Mouse (Mus musculus) liver, embryonic 11.5 days (tissue): ENCODE data around the gene Snx20. TPM values are rescaled to one million over a fixed set of nuclear protein-coding genes. Genes with fewer than 3 reads are reported as not detected.

ENCODE experiments used
- ATAC-seq: fragments of 200-750 bp; cut with Nextera tagmentation; replicated peaks from 2 replicates; pipeline ENCODE4 v1.8.0; 2017; ENCODE audit warnings: moderate number of reproducible peaks, mild to moderate bottlenecking, moderate TSS enrichment, moderate library complexity; ENCODE audit not compliant: low FRiP score
- DNase-seq: peaks from one replicate; pipeline ENCODE4 v3.0.0-alpha.2; 2017; ENCODE audit warnings: low spot score
- H3K27ac ChIP-seq: fragments of 300-500 bp; sonication (generic); 2 replicates; pipeline ENCODE4 v1.5.1; 2014; ENCODE audit warnings: mild to moderate bottlenecking, low read depth, low read length, control low read depth
- H3K27me3 ChIP-seq: fragments of 300-500 bp; sonication (generic); replicated peaks from 2 replicates; pipeline ENCODE4 v1.6.1; 2014; ENCODE audit warnings: low read length, mixed read lengths; ENCODE audit not compliant: control insufficient read depth, insufficient read depth
- H3K36me3 ChIP-seq: fragments of 300-500 bp; sonication (generic); 2 replicates; pipeline ENCODE4 v1.6.1; 2014; ENCODE audit warnings: mild to moderate bottlenecking, low read length, moderate library complexity, mixed read lengths; ENCODE audit not compliant: control insufficient read depth, insufficient read depth
- H3K4me1 ChIP-seq: fragments of 300-500 bp; sonication (generic); replicated peaks from 2 replicates; pipeline ENCODE4 v1.6.1; 2014; ENCODE audit warnings: low read length, mixed read lengths; ENCODE audit not compliant: control insufficient read depth, insufficient read depth
- H3K4me2 ChIP-seq: fragments of 300-500 bp; sonication (generic); 2 replicates; pipeline ENCODE4 v1.6.1; 2014; ENCODE audit warnings: mild to moderate bottlenecking, control low read depth, moderate library complexity
- H3K4me3 ChIP-seq: fragments of 300-500 bp; sonication (generic); 2 replicates; pipeline ENCODE4 v1.5.1; 2014; ENCODE audit warnings: low read depth, low read length, control low read depth
- H3K9ac ChIP-seq: fragments of 300-500 bp; sonication (generic); 2 replicates; pipeline ENCODE4 v1.6.1; 2014; ENCODE audit warnings: low read depth, low read length, control low read depth
- H3K9me3 ChIP-seq: fragments of 300-500 bp; sonication (generic); 2 replicates; pipeline ENCODE4 v1.6.1; 2016; ENCODE audit warnings: low read length, inconsistent platforms, mixed read lengths; ENCODE audit not compliant: control insufficient read depth
- WGBS: fragments of 180-500 bp; shearing (Covaris S2); extraction: QIAGEN DNeasy Blood & Tissue Kit; methylation state at CpG from one replicate; pipeline ENCODE4 v1.1.7; 2014; 5-methylcytosine and 5-hydroxymethylcytosine counted together
- polyA plus RNA-seq: library from polyadenylated mRNA; unstranded; fragments of >200 nt; fragmentation: Nextera tagmentation; extraction: Ambion mirVana; gene quantifications from 2 replicates; pipeline ENCODE4 v1.2.1, GENCODE M21; 2014

Gene Snx20
- polyA plus RNA-seq, 1 experiment from 2014 or later = 2.6 TPM

- Histone ChIP-seq H3K9ac (no peak overlapping the region), H3K36me3 (no peaks in the 10 kb centered on the region), H3K4me2 (no peak overlapping the region), H3K27ac (no peak overlapping the region), H3K27me3 (peaks cover 32% of the 10 kb centered on the region), H3K9me3 (no peaks in the 10 kb centered on the region), H3K4me3 (no peak overlapping the region), H3K4me1 (peaks cover 5% of the 10 kb centered on the region; the same call in 1 of the 2 replicates)
- DNase-seq (no peak), ATAC-seq (no peak)
These were observed 4.8 kb downstream of the Snx20 start for GRCm38 (mm10) chr8:88631081-88631480.

GRCm38 (mm10) chr8:88630225-88630624, 5.7 kb downstream of the Snx20 start:
- Histone ChIP-seq H3K27me3 (peaks cover 40% of the 10 kb centered on the region), H3K4me2 (no peak overlapping the region), H3K4me1 (peaks cover 5% of the 10 kb centered on the region; the same call in 1 of the 2 replicates), H3K9ac (no peak overlapping the region), H3K36me3 (no peaks in the 10 kb centered on the region), H3K27ac (no peak overlapping the region), H3K4me3 (no peak overlapping the region), H3K9me3 (no peaks in the 10 kb centered on the region)
- no peak for ATAC-seq
- WGBS = 59% methylated on average over 4 of the region's 4 CpGs
- no peak for DNase-seq

DNA sequence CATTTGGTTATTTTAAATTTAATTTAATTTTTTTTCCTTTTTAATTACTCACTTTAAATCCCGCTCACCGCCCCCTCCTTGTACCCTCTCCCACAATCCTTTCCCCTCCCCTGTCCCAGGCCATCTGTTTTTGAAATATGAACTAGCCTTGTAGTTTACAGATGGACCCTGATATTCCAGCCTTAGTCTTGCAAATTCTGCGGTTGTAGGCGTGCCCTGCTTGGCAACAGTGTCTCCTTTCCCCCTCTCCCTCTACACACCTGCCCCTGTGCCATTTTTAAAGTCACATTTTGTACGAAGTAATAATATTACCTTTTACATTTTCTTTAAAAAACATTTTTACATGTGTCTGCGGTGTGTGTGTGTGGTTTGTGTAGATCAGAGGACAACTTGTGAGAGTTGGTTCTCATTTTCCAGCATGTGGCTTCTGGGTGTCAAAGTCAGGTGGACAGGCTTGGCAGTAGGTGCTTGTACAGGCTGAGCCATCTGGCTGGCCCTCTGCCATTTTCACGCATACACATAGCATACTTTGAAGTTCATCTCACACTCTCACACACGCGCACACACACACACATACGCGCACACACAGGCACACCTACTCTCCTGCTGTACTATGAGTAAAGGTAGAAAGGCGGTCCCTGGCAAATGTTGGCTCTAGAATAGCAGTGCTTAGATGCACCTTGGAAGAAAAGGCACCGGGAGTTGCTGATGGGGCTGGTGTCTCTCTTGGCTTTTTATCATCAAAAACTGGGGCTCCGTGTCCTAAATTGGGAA, 7.7 kb downstream of the Snx20 start:
- Histone ChIP-seq H3K9ac (no peak overlapping the region; the same call in 1 of the 2 replicates), H3K36me3 (no peaks in the 10 kb centered on the region), H3K4me3 (peak overlapping the region; percentile 51; the same call in 1 of the 2 replicates), H3K27me3 (peaks cover 41% of the 10 kb centered on the region), H3K27ac (no peak overlapping the region), H3K4me1 (peaks cover 5% of the 10 kb centered on the region; the same call in 1 of the 2 replicates), H3K4me2 (peak overlapping the region; percentile 83), H3K9me3 (no peaks in the 10 kb centered on the region)
- ATAC-seq (no peak), DNase-seq (no peak)
- 65% methylated on average over 14 of the region's 14 CpGs for WGBS

DNA sequence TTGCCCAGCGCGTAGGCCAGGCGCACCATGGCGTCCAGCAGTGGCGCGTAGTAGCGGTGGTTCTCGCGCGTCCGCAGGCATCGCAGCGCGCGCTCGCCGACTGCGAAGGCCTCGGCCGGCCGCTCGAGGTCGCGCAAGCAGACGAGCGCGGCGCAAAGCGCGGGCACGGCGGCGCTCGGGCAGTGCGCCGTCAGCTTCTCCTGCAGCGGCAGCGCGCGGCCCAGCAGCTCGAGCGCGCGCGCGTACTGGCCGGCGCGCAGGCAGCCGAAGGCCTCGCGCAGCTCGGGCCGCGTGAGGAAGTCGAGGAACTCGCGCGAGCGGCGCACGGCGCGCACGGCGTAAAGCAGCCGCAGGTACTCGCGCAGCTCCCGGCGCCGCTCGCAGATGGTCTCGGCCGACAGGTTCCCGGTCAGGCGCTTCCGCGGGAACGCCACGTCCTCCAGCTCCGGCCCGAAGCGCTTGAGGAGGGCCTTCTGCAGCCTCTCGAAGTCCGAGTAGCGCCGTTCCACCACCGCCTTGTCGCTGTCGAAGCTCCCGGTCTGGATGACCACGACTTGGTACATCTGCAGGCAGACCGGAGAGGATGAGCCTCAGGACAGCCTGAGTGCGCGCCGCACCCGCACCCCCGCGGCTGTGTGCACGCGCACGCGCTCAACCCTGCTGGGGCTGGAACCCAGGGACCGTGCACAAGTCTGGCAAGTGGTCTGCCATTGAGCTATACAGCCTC, 8.5 kb downstream of the Snx20 start:
- H3K36me3 ChIP-seq = no peaks in the 10 kb centered on the region
- peak overlapping the region; percentile 56 for H3K9ac ChIP-seq
- peak overlapping the region; percentile 51 for H3K4me3 ChIP-seq
- H3K27ac ChIP-seq = no peak overlapping the region
- peak; percentile 48 for ATAC-seq
- under 1% methylated on average over 105 of the region's 105 CpGs for WGBS
- no peaks in the 10 kb centered on the region for H3K9me3 ChIP-seq
- peak; percentile 55 for DNase-seq
- peaks cover 5% of the 10 kb centered on the region; the same call in 1 of the 2 replicates for H3K4me1 ChIP-seq
- H3K4me2 ChIP-seq = peak overlapping the region; percentile 83
- peaks cover 41% of the 10 kb centered on the region for H3K27me3 ChIP-seq

DNA sequence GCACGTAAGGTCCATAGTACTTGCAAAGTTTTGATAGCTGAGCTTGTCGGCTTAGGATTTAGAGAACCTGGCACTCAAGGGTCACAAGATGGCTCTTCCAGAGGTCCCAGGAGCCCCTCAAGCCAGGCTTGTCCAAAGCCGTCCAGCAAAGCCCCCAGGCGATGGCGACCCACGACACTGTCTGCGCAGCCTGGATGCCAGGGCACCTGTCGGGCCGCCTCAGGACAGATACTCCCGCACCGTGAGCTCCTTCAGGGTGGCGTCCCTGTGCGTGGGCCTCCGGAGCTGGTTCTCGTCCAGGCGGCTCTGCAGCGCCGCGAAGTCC, 9.0 kb downstream of the Snx20 start:
- peak overlapping the region; percentile 51 for H3K4me3 ChIP-seq
- DNase-seq (no peak), ATAC-seq (no peak)
- H3K27me3 ChIP-seq = peaks cover 41% of the 10 kb centered on the region
- peak overlapping the region; percentile 83 for H3K4me2 ChIP-seq
- H3K4me1 ChIP-seq = peaks cover 5% of the 10 kb centered on the region; the same call in 1 of the 2 replicates
- no peak overlapping the region for H3K9ac ChIP-seq
- H3K9me3 ChIP-seq = no peaks in the 10 kb centered on the region
- no peak overlapping the region for H3K27ac ChIP-seq
- no peaks in the 10 kb centered on the region for H3K36me3 ChIP-seq
- WGBS = 14% methylated on average over 19 of the region's 19 CpGs

DNA sequence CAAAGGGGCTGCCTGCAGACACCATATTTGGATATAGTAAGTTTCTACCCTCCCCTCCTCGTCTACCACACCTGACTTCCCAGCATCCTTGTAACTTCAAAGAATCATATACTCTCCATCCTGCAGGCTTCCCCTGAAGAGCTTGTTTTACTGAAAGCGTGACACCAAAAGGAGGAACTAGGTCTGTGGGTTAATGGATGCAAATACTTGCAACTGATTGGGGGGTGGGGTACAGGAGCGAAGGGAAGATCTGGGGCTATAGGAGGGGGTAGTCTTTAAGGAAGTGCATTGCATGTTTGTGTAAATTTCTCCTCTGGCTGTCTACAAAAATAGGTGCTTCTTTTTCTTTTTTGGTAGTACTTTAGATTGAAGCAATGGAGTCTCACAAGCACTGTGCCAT, 9.5 kb downstream of the Snx20 start:
- Histone ChIP-seq H3K4me2 (no peak overlapping the region), H3K4me1 (peaks cover 5% of the 10 kb centered on the region; the same call in 1 of the 2 replicates), H3K27me3 (peaks cover 41% of the 10 kb centered on the region), H3K36me3 (no peaks in the 10 kb centered on the region), H3K4me3 (no peak overlapping the region), H3K9ac (no peak overlapping the region), H3K27ac (no peak overlapping the region), H3K9me3 (no peaks in the 10 kb centered on the region)
- no peak for DNase-seq
- 32% methylated on average over 3 of the region's 3 CpGs for WGBS
- no peak for ATAC-seq

- Histone ChIP-seq H3K4me2 (no peak overlapping the region), H3K27ac (no peak overlapping the region), H3K4me1 (peaks cover 5% of the 10 kb centered on the region; the same call in 1 of the 2 replicates), H3K9ac (no peak overlapping the region), H3K36me3 (no peaks in the 10 kb centered on the region), H3K4me3 (no peak overlapping the region), H3K27me3 (peaks cover 41% of the 10 kb centered on the region), H3K9me3 (no peaks in the 10 kb centered on the region)
- WGBS = 71% methylated on average over 3 of the region's 3 CpGs
- ATAC-seq (no peak), DNase-seq (no peak)
These were observed 11.7 kb downstream of the Snx20 start for GRCm38 (mm10) chr8:88624276-88624675.

DNA sequence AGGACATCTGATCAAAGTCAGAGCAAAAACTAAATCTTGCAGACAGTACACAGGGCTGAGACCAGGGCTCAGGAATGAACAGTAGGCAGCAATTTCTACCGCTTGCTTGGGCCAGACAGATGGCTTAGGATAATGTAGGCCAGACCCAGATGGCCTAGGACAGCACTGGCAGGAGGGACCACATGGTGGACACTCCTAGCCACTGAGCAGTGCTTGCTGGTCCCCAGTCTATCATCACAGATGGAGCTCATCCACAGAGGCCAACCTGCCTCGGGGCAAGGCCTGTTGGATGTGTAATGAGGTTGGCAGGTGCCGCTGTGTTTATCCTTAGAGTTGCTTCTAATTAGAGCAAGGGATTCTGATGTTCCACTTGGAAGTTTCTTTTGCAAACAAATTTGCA, 12.6 kb downstream of the Snx20 start:
- H3K9me3 ChIP-seq = no peaks in the 10 kb centered on the region
- ATAC-seq (no peak), DNase-seq (no peak)
- no peak overlapping the region for H3K9ac ChIP-seq
- peaks cover 32% of the 10 kb centered on the region for H3K27me3 ChIP-seq
- no peak overlapping the region for H3K27ac ChIP-seq
- no peak overlapping the region for H3K4me3 ChIP-seq
- no peak overlapping the region for H3K4me2 ChIP-seq
- WGBS = 80% methylated on average over 3 of the region's 3 CpGs
- no peaks in the 10 kb centered on the region for H3K36me3 ChIP-seq
- H3K4me1 ChIP-seq = peaks cover 5% of the 10 kb centered on the region; the same call in 1 of the 2 replicates
